Mouse (Mus musculus): Measurements from ENCODE around the gene H2afb2. TPM values are rescaled to one million over a fixed set of nuclear protein-coding genes. Genes with fewer than 3 reads are reported as not detected.

The H2afb2 gene
- total RNA-seq (2022), result not detected

- DNase-seq (ENCODE audit: low spot score in 2 of 2), result no peak
Measured at GRCm38 (mm10) chrX:116680878-116681277, at the start of gene H2afb2. Gene H2afb2, plus strand, starts transcription at chrX:116681178.

Other genes starting within 250 kb of the H2afb2 start
- gene Cpxcr1, start 232.2 kb upstream of the H2afb2 start, total RNA-seq (2022), result not detected

All from gastrocnemius, adult 8-10 months (tissue).